Mouse (Mus musculus) small intestine, adult 2 months (tissue): ENCODE measurements at regions not wholly inside any gene's neighbourhood (a gene's known extent, or its start where the extent isn't known, plus 50 kb on each side); places are given as distances from the start of the nearest gene placed in this dataset.

Experiments
- CTCF ChIP-seq: fragments of 200-500 bp; IDR thresholded peaks from 2 replicates; pipeline ENCODE4 v1.5.1; 2012; ENCODE audit warnings: low read depth, mild to moderate bottlenecking, control low read depth, inconsistent platforms, low read length, moderate library complexity, mixed read lengths; ENCODE audit not compliant: insufficient replicate concordance, insufficient read length; ENCODE audit errors: extremely low read depth
- POLR2A ChIP-seq: fragments of 200-500 bp; IDR thresholded peaks from 2 replicates; pipeline ENCODE4 v1.6.1; 2012; ENCODE audit warnings: low read depth, mild to moderate bottlenecking, control low read depth, inconsistent platforms, low read length, moderate library complexity

DNA sequence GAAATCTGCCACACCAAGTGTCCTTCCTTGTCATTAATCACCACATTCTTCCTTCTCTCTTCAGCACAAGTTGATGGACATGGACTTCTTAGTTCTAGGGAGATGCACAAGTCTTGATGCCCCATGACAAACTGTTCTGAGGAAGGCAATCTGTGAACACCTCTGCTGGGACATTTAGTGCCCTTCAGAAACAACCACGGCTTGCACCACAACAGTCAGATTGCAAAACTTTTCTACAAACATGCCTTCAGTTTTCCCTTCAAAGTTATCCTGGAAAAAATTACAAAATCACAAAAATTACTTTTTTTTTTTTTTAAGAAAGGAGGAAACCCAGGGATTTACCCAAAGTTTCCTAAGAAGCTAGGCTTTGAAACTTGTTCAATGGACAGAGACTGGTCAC, 291.5 kb downstream of the Tshz3 start:
- TF ChIP-seq POLR2A (no peak), CTCF (no peak)
